Mouse (Mus musculus): ENCODE results near the gene D430041D05Rik.

Gene D430041D05Rik

GRCm38 (mm10) chr2:104157831-104158230 lies 253.0 kb downstream of the D430041D05Rik start:
- DNase-seq (ENCODE audit: inconsistent ontology term) = no peak

- no peak for DNase-seq (ENCODE audit: inconsistent ontology term)
Observed at GRCm38 (mm10) chr2:104153876-104154275, 256.9 kb downstream of the D430041D05Rik start.

- no peak for DNase-seq (ENCODE audit: inconsistent ontology term)
Observed at GRCm38 (mm10) chr2:104153345-104153744, 257.5 kb downstream of the D430041D05Rik start.

GRCm38 (mm10) chr2:104150608-104151397 lies 260.0 kb downstream of the D430041D05Rik start:
- no peak for DNase-seq (ENCODE audit: inconsistent ontology term)

- no peak for DNase-seq (ENCODE audit: inconsistent ontology term)
Observed at GRCm38 (mm10) chr2:104147910-104148561, 262.8 kb downstream of the D430041D05Rik start.

- DNase-seq (ENCODE audit: inconsistent ontology term) = peak; percentile 84
Observed at GRCm38 (mm10) chr2:104145983-104146382, 264.8 kb downstream of the D430041D05Rik start.

GRCm38 (mm10) chr2:104144004-104144403 lies 266.8 kb downstream of the D430041D05Rik start:
- no peak for DNase-seq (ENCODE audit: inconsistent ontology term)

GRCm38 (mm10) chr2:104142140-104142539 lies 268.7 kb downstream of the D430041D05Rik start:
- DNase-seq (ENCODE audit: inconsistent ontology term) = no peak

- DNase-seq (ENCODE audit: inconsistent ontology term) = no peak
Observed at GRCm38 (mm10) chr2:104135920-104136319, 274.9 kb downstream of the D430041D05Rik start.

GRCm38 (mm10) chr2:104134150-104135056 lies 276.4 kb downstream of the D430041D05Rik start:
- peak; percentile 74 for DNase-seq (ENCODE audit: inconsistent ontology term)

GRCm38 (mm10) chr2:104133042-104133810 lies 277.6 kb downstream of the D430041D05Rik start:
- DNase-seq (ENCODE audit: inconsistent ontology term) = no peak

- no peak for DNase-seq (ENCODE audit: inconsistent ontology term)
Observed at GRCm38 (mm10) chr2:104132266-104132859, 278.4 kb downstream of the D430041D05Rik start.

GRCm38 (mm10) chr2:104130969-104131368 lies 279.8 kb downstream of the D430041D05Rik start:
- no peak for DNase-seq (ENCODE audit: inconsistent ontology term)

- DNase-seq (ENCODE audit: inconsistent ontology term) = no peak
Observed at GRCm38 (mm10) chr2:104130165-104130564, 280.6 kb downstream of the D430041D05Rik start.

GRCm38 (mm10) chr2:104128803-104129531 lies 281.8 kb downstream of the D430041D05Rik start:
- DNase-seq (ENCODE audit: inconsistent ontology term) = no peak

GRCm38 (mm10) chr2:104124071-104124470 lies 286.7 kb downstream of the D430041D05Rik start:
- DNase-seq (ENCODE audit: inconsistent ontology term) = no peak

GRCm38 (mm10) chr2:104123540-104123939 lies 287.3 kb downstream of the D430041D05Rik start:
- peak; percentile 12 for DNase-seq (ENCODE audit: inconsistent ontology term)

- peak; percentile 98 for DNase-seq (ENCODE audit: inconsistent ontology term)
Observed at GRCm38 (mm10) chr2:104122505-104123378, 288.1 kb downstream of the D430041D05Rik start, which contains the start of gene A930018P22Rik. Gene A930018P22Rik, plus strand, starts transcription at chr2:104122769.

Data from Muller cell, postnatal 12 days (primary cell).